Mouse (Mus musculus) brain, adult 2 months (tissue): Measurements from ENCODE around the gene Nckipsd.
A peak's percentile ranks its signal among the peaks of the same experiment; 100 is the strongest.

Experiments used
- DNase-seq: peaks from one replicate; pipeline ENCODE4 v3.0.0; 2011; ENCODE audit warnings: low read depth, low spot score

Gene Nckipsd

GRCm38 (mm10) chr9:108848419-108848818 lies 40.3 kb downstream of the Nckipsd start:
- DNase-seq, result no peak

DNA sequence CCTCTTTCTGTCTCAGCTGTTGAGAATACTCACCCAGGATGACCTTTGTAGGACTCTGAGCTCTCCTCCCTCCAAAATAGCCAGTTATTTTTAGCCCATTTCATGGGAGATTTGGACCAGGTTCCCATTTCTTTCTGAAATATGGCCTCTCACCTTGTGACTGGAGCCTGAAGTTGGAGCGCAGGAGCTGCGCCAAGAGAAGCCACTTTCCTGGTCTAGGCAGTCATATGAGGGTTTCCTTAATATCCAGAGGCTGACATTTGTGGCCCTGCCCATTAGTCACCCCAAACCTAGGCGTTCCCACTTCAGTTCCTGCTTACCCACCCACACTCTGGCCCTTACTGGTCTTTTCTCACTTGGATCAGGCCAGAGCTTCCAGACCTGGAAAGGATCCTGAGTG lies 44.8 kb downstream of the Nckipsd start, which contains the start of gene Slc26a6:
Gene Slc26a6 (plus strand): TSS at position 308 of the 400 bp plus-strand sequence.
- no peak for DNase-seq

DNA sequence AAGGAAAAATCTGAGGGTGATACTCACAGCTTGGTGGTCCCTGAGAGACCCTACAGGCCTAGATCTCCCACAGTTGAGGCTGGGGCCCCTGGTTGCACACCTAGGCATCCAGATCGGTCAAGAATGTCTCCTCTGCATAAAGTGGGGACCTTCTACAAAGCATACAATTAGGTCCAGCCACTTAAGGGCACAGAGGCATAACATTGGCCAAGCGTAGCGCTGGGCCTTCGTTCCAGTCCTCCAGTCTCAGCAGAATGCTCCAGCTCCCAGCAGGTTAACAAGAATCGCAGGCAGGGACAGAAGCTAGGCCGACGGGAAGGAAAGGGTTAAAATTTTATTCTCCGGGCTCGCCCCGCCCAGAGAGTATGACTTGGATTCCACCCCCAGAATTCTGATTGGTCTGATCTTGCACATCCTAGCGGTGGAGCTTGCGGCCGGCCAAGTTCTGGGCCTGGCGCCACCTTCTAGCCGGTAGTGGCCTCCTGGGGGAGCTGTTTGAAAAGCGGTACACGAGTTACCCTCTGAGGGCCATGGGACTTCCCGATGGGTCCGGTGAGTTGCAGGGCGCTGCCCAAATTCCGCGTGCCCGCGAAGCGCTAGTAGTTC lies 45.6 kb downstream of the Nckipsd start:
- DNase-seq, result peak; percentile 98

DNA sequence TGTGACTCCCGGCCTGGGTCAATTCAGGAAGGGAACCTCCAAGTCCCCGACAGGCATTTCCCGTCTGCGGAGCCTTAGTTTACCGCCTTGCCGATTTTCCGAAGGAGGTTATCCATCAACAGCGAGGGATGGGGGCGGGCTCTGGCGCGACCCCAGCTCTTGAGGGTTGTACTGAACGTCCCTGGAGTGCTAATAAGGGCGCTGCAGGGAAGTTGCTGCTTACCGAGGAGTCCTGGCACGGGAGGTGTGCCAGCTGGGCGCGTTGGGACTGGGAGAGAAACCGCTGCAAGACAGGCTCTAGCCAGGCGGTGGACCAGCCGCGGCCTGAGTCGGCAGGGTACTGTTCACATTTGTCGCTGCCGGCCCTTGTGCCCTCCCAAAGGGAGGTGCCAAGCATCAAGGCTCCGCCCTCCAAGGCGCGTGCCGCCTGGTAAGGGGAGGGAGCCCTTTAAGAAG lies 46.1 kb downstream of the Nckipsd start:
- DNase-seq, result peak; percentile 94

DNA sequence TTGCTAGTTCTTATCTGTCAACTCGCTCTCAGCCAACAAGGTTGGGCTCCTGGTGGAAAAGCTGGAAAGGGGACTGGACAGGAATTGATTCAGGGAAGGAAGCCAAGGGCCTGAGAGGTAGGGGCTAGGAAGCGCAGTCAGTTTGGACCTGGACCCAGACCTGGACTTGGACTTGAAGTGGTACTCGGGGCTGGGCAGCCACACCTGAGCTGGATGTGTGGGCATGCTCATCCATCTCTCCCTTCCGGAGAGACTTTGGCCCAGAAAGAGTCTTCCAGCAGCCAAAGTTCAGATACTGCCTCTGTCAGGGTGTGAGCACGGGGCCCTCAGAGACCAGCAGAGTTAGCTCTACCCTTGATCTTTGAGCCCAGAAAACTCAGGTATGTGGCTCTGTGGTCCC lies 47.2 kb downstream of the Nckipsd start:
- DNase-seq, result no peak

DNA sequence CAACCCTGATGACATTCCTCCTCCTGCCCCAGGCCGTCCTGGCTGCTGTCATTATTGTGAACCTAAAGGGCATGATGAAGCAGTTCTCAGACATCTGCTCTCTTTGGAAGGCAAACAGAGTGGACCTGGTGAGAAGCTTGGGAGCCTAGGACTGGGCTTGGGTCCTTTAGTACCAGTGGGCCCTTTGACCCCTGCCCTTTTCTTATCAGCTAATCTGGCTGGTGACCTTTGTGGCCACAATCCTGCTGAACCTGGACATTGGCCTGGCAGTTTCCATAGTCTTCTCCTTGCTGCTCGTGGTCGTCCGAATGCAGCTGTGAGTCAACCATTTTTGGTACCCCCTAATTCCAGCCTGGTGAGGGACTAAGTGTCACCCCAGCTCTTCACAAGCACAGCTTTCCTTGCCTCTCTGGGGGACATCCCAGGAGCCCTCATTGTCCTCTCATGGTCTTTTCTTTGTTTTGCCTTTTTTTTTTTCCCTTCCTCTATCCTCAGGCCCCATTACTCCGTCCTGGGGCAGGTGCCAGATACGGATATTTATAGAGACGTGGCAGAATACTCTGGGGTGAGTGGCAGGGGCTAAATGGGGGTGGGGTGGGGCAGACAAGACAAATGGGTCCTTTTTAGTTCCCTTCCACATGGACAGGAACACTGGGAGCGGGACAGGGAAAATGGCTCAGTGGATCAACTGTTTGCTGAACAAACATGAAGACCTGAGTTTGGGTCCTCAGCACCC lies 50.8 kb downstream of the Nckipsd start:
- DNase-seq, result no peak
